Mouse (Mus musculus) thymus, adult 18-20 months (tissue): Measurements from ENCODE around the gene Cacna1i.

Experiments used
- DNase-seq, 2 experiments: peaks; one replicate each; pipeline ENCODE4 v3.0.0; 2022; ENCODE audit warnings: mixed read lengths in 2 of 2

Cacna1i gene

DNA sequence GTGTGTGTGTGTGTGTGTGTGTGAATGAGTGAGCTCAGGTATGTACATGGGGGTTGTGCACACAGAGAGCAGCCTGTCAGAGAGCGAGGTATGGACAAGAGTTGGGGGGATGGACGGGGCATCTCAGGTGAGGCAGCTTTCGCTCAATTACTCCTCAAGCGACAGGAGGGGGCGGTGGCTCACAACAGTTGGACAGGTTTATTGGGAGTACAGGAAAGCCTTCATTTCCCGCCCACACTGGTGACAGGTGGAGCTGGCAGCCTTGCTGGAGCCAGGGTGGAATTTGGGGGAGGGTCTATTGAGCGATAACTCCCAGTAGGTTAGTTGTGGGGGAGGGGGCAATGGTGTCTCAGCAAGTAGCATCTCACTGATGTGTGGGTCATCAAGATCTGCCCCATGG, 48.2 kb downstream of the Cacna1i start:
- no peak for DNase-seq

DNA sequence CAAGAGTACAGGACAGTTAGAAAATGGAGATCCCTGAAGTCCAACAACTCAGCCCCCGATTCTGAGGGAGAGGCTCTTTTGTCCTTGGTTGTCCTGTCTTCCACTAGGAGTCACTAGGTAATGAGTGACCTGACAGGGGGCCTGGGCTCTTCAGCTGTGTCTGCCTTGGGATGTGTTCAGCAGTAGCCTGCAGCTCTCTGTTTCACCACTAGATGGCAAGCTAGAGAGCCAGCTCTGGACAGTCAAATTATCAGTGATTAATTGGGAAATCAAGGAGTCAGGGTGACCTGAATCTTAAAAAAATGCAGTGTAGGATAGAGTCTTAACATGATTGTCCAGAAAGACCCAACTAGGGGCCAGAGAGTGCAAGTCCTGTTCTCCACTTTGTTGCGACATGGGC, 53.3 kb downstream of the Cacna1i start:
- DNase-seq: peak in 1 of 2 experiments; percentile 15

DNA sequence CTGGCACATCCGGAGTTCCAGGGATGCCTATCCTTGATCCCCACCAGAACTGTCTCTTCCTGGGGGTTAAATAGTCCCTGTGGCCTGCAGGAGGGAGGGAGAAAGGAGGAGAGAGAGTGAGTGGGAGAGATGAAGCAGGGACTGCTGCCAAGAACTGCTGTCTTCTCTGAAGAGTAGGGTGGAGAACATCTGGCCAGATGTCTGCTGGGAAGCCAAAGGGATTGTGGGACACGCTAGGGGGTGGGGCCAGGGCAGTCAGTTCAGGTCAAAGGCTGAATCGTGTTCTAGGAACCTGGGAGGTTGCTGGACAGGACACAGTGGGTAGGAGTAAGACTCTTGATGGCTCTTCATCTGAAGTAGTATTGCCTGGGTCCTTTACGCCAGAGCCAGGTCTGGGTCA, 55.4 kb downstream of the Cacna1i start:
- DNase-seq: no peak

DNA sequence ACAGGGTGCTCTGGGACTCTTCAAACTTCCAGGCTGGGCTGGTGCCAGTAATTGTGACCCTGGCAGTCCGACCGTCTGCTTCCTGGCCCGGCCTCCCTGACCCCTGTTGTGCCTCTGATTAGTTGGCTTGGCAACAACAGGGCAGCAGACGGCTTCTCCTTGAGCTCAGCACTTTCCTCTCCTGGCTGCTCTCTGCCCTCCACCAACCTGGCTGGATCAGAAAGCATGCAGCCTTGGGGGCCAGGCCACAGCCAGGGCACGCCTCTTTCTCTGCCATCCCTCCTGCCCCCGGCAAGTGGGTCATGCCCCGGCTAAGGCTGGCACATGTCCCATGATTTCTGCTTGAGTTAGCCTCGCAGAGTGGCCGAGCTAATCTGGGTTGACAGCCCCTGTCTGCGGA, 56.0 kb downstream of the Cacna1i start:
- no peak for DNase-seq

DNA sequence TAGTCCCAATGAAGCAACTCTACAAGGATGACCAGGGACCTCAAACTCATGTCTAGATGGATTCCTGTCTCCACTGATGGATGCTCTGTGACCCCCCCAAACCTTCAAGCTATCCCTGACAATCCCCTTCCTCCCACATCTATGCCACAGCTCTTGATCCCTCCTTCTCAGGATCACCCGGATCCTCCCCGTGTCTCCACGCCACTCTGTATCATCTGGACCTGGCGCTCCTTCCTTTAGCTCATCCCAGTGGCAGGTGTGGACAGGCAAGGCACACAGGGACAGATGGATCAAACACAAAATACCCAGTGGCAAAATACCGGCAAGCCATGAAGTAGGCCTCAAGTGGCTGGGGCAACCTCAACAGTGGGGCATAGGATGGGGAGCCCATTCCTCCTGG, 56.7 kb downstream of the Cacna1i start:
- no peak for DNase-seq

DNA sequence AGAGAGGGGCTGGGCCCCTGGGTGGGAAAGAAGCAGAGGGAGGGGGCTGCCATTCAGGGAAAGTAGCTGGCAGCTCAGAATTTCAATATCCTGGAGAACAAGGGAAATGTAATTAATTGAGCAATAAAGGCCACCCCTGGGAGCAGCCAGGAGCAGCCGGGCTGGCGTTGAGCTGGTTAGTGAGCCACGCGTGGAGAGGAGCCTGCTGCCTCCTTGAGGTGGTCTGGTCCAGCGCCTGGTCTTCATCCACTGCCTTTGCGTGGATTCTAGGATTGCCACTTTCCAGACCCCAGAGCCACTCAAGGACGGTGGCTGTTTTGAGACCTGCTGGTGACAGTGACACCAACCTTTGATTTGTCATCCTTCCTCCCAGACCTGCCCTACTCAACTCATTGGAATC, 59.5 kb downstream of the Cacna1i start:
- no peak for DNase-seq

DNA sequence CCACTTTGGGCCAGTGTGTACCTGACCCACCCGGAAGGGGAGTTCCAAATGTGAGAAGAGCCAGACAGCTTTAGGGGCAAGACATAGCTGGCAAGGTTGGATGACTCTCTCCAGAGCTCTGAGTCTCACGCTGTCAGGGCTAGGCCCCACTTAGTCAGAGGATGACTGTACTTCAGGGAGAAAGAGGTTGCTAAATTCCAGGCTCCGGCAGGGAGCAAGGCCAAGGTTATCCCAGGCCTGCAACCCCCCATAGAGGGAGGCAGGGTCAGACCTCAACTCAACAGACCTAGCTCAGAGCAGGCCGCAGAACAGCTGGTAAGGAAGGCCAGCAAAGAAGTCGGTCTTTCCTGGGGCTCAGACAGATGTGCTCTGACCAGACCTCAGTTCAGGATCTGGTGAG, 63.4 kb downstream of the Cacna1i start:
- DNase-seq: no peak

DNA sequence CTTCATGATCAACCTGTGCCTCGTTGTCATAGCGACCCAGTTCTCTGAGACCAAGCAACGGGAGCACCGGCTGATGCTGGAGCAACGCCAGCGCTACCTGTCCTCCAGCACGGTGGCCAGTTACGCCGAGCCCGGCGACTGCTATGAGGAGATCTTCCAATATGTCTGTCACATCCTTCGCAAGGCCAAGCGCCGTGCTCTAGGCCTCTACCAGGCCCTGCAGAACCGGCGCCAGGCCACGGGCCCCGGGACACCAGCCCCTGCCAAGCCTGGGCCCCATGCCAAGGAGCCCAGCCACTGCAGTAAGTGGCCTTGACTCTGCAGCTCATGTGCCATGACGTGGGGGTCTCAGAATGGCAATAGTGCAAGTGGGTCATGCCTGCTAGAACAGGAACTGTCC, 71.8 kb downstream of the Cacna1i start:
- no peak for DNase-seq

DNA sequence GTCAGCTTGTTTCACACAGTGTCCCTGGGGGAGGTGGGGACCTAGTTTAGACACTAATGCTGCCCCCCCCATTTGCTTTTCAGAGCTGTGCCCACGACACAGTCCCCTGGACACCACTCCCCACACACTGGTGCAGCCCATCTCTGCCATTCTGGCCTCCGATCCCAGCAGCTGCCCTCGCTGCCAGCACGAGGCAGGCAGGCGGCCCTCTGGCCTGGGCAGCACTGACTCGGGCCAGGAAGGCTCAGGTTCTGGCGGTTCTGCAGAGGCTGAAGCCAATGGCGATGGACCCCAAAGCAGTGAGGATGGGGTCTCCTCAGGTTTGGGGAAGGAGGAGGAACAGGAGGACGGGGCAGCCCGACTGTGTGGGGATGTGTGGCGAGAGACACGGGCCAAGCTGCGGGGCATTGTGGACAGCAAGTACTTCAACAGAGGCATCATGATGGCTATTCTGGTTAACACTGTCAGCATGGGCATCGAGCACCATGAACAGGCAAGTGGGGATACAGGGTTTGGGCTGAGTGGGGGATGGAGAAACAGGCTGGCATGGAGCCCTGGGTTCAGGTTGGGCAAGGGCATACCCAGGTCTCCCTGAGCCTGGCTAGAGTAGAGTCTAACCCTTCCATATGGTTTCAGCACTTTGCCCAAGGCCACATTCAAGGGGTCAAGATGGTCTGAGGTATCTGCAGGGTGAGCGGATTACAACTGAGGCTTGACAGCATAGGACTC, 74.9 kb downstream of the Cacna1i start:
- DNase-seq: no peak

DNA sequence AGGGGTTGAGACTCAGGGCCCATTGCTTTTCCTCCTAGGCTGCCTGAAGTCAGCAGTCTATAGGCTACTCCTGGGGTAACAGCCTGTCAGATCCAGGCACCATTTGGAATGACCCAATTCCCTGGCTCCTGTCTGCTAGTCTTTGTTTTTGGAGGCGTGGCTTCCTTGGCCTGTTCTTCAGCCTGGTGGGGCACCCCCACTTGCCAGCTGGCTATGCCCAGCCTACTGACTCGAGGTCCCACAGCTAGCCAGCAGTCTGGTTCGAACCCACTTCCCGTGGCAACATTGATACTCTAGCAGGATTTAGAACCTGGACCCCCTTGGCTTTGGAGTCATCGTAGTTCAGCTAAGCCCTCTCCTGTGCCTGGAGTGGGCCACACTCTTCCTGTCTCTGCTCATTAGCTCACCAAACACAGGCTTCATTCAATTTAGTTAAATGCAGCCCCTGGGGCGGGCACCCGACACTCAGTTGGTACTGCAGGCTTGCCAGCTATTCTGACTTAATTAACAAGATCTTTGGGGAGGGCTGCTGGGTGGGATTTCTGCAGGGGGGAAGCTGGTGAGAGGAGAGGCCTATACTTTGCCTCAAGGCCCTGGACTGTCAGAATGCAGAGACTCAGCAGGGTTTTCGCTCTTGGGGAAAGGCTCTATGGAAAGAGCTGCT, 75.6 kb downstream of the Cacna1i start:
- DNase-seq: no peak

DNA sequence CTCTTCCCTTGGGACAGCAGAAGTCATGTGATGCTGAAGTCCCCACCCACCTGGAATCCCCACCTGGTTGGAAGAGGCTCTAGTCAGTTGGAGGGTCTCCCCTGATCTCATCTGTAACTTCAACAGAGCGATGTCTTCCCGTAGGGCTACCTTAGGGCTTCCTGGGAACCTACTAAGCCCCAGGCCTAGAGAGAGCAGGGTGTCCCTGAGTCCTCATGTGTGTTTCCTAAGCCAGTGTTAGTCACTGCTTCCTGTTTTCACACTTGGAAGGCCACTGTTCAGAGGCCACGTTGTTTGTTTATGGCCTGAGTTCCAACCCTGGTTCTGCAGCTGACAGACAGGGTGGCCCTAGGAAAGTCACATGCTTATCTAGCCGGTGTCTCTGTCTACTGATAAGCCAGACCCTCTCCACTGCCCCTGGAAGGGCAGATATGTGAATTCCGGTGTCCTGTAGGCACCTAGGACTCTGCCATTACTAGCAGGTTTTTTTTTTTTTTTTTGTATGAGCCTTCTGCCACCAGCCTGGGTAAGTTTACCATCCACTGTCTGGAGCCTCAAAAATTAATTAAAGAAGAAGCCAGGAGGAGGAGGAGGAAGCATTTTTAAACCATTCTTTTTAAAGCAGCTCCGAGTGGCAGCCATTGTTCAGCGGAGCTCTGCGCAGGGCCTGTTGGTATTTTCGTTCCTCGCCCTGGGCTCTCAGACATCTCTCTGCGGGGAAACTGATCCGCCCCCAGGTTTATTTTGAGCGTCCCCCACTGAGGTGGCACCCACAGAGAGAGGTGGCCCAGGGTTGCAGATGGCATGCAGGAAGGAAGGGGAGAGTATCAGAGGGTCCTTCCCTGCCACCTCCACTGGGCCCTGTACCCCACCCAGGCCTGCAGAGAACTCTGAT, 77.0 kb downstream of the Cacna1i start:
- no peak for DNase-seq

DNA sequence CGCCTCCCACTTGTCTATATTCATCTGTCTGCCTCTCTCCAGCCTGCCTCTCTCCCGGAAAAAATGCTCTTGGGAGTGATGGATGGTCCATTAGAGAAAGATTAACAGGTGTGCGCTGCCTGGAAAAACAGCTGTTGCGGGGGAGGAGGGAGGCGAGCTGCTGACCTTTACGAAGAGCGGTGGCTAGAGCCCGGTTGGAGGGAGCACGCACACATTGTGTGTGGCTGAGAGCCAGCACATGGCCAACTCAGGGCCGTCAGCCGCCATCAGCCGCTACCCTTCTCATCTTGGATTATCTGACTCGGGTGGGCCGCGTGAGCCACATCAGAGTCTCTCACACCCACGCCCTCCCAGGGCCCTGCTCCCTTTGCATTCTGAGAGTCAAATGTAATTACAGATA, 79.9 kb downstream of the Cacna1i start:
- no peak for DNase-seq

DNA sequence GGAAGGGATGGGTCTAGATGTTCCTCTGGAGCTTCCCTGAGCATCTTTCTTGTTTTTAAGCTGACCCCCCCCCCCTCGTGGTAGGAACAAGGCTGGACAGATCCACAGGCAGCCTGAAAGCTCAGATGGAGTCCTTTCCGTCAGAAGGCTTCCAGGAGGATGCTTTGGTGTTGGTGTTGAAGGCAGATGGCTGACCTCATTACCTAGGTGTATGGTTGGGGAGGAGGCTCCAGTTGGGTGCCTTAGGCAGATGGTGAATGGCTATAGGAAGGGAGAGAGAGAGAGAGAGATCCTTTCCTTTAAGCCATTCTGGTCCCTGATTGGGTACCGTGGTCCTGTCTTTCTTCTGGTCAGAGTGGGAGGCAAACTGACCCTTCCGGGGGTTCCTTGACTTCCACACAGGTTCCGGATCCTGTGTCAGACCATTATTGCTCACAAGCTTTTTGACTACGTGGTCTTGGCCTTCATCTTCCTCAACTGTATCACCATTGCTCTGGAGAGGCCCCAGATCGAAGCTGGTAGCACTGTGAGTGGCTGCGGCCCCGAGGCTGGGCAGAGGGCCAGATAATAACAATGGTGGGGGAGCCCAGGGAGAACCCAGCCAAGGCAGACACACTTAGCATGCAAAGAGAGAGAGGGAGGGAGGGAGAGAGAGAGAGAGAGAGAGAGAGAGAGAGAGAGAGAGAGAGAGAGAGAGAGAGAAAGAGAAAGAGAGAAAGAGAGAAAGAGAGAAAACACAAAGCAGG, 86.4 kb downstream of the Cacna1i start:
- DNase-seq: no peak

DNA sequence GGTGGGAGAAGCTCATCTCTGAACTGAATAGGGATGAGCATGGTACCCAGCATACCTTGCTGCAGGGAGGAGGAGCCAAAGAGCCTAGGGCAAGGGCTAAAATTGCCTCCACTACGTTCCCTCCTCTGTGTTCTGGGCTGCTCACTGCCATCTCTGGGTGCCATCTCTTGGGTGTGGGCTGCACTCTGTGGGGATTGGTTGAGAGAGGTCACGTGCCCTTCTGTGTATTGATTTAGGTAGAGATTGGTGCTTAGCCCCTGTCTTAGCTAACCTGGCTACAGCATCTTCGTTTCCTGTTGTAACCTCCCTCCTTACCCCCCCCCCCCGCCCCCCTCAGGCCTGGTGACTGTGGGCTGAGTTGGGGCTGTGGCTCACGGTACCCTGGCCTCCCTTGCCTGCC, 87.8 kb downstream of the Cacna1i start:
- no peak for DNase-seq

DNA sequence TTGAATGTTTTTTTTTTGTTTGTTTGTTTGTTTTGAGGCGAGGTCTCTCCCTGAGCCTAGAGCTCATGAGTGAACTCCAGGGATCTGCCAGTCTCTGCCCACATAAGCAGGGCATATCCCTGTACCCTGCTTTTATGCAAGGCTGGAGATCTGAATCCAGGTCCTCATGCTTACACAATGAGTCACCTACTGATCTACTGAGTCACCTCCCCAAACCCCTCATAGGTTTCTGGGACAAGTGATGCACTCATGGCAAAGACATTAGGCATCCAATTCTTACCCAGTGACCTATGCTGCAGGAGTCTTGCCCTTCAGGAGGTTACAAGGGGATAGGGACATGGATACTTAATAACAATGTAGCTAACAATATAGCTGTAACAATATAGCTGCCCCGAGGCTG, 100.1 kb downstream of the Cacna1i start:
- no peak for DNase-seq

DNA sequence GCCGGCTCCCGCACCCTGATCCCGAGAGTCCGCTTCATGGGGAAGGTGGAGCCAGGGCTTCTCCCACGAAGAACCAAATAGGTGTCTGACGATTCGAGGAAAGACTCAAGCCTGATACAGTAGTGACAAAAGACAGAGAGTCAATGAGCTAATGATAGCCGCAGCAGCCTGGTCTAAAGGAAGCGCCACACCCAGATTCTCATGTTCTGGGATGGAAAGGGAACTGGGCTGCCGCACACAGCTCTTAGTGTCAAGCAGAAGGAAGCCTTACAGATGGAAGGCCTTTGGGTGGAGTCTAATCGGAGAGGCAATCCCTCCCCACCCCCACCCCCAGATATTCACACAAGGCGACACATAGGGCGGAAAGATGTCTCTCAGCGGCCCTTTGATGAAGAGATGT, 104.8 kb downstream of the Cacna1i start:
- no peak for DNase-seq

DNA sequence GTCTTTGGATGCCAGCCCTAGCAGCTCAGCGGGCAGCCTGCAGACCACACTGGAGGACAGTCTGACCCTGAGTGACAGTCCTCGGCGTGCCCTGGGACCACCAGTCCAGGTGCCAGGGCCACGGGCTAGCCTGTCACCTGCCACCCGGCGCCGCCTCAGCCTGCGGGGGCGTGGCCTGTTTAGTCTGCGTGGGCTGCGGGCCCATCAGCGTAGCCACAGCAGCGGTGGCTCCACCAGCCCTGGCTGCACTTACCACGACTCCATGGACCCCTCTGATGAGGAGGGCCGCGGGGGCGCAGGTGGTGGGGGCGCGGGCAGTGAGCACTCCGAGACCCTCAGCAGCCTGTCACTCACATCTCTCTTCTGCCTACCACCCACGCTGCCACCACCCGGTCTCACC, 108.0 kb downstream of the Cacna1i start:
- DNase-seq: no peak

DNA sequence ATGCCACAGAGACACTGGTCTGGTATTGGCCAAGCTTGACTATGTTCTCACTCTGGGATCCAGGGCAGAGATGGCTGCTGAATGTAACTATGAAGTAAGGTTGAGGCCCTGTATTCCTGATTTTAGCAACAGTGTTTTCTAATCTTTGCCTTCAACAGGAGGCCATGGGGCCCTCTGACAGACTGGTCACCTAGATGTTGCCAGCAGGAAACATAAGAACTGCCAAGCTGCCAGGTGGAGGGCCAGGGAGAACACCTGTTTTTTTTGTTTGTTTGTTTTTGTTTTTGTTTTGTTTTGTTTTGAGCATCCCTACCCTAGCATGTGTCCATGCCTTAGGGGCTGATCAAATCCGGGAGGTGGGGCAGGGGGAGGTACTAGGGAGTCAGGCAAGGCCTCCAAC, 112.4 kb downstream of the Cacna1i start:
- no peak for DNase-seq

DNA sequence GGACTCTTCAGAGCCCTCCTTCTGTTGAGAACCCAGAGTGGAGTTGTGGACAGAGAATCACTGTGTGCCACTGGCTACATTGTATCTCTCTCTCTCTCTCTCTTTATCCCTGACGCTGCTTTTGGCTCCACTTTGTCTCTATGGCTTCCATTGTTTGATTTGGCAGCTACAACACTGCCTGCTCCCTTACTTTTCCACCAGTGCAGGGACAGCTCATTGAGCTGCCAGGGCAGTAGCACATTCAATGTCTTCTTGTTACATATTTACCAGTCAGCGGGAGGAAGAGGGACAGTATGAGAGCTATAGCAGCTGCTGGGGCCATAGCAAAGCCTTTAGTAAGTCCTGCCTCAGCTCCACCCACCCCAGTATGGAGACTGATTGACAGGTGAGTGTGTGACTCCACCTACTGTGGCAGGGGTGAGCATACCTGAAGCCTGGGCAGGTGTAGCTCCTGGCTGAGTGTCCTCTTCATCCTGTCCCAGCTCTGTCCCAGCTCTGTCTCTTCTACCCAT, 114.4 kb downstream of the Cacna1i start:
- no peak for DNase-seq

DNA sequence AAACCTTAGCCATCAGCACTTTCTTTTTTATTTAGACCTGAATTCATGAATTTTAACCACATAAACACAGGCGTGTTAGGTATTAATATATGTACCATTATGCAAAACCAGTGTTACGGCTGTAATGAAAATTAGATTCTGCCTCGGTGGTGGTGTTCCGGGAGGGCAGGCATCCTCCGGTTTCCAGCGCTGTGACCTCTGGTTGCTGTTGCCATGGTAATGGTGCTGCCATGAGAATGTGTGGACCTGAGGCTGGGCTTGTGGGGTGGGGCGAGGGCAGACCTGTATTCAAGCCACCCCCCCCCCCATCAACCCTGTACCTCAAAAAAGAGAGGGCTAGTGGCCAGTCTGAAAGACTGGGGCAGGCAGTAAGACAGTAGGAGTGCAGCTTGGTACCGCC, 114.9 kb downstream of the Cacna1i start:
- no peak for DNase-seq

DNA sequence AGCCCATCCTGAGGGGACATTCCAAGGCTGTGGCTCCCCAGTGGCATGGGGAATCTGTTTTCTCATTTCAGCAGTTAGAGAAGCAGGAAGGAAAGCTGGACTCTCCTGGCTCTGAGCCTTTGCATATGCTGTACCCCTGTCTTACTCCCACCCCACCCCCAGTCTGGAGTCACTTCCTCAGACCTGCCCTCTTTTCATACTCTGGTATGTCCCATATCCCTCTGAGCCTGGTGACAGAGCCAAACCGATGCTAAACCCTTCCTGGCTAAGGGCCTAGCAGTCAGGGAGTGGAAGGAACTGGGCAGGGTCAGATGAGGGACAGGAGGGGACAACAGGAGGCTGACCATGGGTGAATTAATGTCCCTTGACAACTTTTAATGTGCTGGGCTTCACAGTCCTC, 120.8 kb downstream of the Cacna1i start:
- DNase-seq: no peak

DNA sequence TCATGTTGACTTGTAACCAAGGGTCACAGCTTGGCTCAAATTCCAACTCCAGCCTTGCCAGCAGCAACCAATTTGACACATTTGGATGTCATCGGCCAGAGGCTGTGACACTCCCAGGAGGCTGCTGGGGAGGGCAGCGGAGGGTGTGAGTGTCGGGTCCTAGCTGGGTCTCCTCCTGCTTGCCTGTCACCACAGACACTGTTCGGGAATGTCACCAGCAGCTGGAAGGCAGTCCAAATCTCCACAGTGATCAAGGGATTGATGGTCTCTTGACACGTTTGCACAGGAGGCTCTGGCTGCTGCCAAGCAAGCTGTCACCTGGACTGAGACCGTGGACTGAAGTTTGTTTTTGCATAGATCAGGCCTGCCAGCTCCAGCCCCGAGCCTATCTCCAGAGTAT, 123.6 kb downstream of the Cacna1i start:
- DNase-seq: no peak

DNA sequence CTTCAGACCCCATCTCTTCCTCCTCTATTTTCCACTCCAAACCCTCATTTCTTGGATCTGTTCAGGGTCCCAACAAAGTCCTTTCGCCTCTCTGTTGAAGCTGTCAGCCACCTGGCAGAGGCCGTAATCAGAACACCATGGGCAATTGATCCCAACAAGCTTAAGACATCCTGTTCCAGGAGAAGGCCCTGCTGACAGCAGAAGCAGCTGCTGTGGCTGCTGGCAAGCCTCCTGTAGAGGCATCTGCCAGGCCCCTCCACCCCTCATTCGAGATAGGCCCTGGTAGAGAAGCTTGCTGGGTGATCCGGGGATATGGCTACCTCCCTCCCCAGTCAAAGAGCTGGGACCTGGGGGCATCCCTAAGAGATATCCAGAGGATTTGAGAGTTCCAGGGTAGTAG, 126.0 kb downstream of the Cacna1i start:
- DNase-seq: no peak
